Mouse (Mus musculus) layer of hippocampus, adult 8-10 months (tissue): ENCODE measurements at regions not wholly inside any gene's neighbourhood (a gene's known extent, or its start where the extent isn't known, plus 50 kb on each side); places are given as distances from the start of the nearest gene placed in this dataset.

Experiments used
- DNase-seq, 2 experiments: peaks; one replicate each; pipeline ENCODE4 v3.0.0; 2022; ENCODE audit warnings: low spot score in 2 of 2

DNA sequence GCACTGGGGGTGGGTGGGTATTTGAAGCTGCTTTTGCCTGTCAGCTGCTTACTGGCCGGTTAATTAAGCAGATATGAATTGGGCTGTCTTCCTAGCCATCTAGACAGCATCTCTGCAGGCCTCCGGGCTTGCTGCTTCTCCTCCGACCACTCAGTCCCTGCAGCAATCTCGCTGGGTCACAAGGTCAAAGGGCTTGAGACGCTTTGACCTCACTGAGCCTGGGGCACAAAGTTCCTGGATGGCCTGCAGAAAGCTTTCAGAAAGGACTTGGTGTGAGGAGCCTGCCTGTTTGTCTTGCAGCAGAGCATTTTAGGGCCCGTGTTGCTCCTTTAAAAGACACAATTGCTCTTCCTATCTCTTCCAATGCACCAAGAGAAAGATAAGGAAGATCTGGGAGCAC lies 83.7 kb upstream of the Ppp2r5a start:
- DNase-seq = no peak

GRCm38 (mm10) chr1:191484726-191485425 lies 81.8 kb upstream of the Ppp2r5a start:
- DNase-seq = peak; percentile 48 to 62

DNA sequence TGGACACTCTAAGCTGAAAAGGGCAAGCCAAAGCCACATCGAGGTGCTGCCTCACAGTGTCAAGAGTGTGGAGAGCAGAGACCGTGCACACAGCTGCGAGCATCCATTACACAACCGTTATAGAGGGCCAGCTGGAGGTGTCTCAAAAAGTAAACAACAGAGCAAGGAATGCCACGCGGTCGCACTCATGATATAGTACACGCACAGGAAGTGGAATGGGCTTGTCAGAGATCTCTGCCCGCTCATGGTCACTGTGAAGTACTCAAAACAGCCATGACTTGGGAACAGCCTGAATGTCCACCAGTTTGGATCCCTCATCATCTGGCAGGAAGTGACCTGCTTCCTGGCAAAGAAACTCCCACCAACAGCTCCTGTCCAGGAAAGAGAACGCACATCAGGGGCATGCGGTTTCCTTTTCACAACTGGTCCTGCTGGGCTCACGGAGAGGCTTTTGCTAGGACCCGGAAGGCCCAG lies 76.9 kb upstream of the Ppp2r5a start:
- DNase-seq = no peak

DNA sequence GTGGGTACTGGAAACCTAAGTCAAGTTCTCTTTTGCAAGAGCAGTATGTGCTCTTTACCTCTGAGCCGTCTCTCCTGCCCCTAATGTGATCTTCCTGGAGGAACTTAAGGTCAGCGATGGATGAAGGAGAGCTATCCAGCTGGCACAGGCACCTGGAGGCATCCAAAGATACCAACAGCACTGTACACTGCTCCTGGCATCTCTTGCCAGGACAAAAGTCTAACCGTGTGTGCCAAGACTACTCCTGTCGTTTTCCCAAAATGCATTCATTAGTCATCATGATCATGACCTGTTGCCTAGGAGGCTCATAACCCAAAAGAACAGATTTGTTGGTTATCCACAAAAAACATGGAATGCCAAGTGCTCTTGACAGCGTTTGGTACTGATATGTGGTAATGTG lies 69.5 kb upstream of the Ppp2r5a start:
- DNase-seq = no peak

DNA sequence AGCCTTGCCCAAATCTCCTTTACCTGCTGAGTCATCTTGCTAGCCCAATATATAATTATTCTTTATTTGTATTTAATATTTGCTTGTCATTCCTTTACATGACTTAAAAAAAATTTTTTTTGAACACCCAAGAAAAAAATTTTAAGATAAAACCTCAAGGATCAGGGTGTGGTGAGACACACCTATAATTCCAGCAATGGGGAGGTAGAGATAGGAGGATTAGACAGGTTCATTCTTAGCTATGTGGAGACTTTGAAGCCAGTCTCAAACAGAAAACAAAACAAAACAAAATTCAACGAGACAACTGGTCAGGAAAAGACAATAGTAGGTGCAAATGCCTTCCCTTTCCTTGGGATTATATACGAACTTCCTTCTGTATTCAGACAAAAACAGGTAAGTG lies 68.4 kb upstream of the Ppp2r5a start:
- DNase-seq = no peak

- DNase-seq = peak; percentile 51 to 76
Observed at GRCm38 (mm10) chr1:191470190-191470985, 67.3 kb upstream of the Ppp2r5a start.

GRCm38 (mm10) chr1:191468837-191469529 lies 65.9 kb upstream of the Ppp2r5a start:
- peak; percentile 15 to 31 for DNase-seq

DNA sequence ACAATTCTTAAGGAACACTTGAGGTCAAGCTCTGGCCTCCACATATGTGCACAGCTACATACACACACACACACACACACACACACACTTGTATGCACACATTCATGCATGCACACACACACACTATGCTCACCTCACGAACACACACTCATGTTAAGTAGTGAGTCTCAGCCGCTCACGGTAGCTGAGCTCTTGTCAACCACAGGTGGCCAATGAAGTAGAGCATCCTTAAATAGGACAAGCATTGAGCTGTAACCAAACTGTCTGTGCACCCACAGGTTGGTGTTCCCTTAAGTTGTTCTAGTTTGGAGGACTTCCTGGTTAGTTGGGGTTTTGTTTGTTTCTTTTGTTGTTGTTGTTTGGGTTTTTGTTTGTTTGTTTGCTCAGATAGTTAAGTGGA lies 63.2 kb upstream of the Ppp2r5a start:
- DNase-seq = no peak

DNA sequence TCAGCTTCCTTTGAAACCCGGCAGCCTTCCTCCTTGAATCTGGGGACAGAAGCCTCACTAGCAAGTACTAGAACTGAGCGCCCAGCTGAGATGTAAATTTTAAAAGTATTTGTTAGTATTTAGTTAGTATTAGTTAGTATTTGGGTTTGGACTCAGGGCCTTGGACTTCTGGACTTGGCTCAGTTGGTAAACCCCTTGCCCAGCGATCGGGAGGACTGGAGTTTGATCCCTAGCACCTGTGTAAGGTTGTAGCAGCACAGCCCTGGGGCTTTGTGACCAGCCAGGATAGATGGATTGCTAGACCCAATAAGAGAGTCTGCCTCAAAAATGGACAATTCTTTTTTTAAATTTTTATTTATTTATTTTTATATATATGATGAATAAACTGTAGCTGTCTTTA lies 62.7 kb upstream of the Ppp2r5a start:
- DNase-seq = no peak

GRCm38 (mm10) chr1:191465170-191465569 lies 62.1 kb upstream of the Ppp2r5a start:
- no peak for DNase-seq

- no peak for DNase-seq
Observed at GRCm38 (mm10) chr1:191461811-191462491, 58.9 kb upstream of the Ppp2r5a start.

GRCm38 (mm10) chr1:191459066-191459465 lies 56.0 kb upstream of the Ppp2r5a start:
- DNase-seq = no peak

GRCm38 (mm10) chr1:191458292-191458691 lies 55.2 kb upstream of the Ppp2r5a start:
- DNase-seq = no peak

DNA sequence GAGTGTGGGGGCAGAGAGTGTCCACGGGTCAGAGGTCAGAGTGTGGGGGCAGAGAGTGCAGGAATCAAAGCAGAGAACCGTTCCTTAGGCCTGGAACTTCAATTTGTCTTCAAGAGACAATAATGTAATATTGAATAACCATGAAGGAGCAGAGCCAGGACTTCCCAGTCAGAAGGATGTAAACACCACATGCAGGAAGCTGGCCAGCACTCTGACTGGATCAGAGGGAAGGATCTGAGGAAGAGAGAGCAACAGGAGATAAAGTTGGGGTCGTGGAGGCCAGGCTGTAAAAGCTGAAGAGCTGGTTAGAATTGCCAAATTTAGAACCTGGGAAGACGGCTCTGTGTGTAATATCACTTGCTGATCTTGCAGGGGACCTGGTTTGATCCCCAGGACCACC lies 54.0 kb upstream of the Ppp2r5a start:
- no peak for DNase-seq

- no peak for DNase-seq
Observed at GRCm38 (mm10) chr1:191454604-191455003, 51.5 kb upstream of the Ppp2r5a start.

DNA sequence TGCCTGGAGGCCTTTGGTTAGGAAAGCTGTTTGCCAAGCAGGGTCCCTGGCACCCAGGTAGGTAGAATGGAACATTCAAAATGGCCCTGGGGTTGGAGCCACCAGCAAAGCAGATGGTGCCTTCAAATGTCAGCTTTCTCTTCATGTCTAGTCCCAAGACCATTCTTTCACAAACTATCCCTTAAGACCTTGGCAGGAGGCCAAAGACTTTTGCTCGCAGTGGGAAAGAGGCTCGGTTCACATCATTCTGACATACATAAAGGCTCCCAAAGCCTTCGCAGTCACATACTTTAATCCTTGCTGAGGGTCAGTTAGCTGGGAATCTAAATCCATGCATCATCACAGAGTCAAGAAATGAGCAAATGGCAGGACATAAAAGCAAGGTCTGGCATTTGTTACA lies 50.5 kb upstream of the Ppp2r5a start:
- no peak for DNase-seq
